Mouse (Mus musculus) CD4-positive helper T cell, adult 2 months (primary cell): Measurements from ENCODE around the gene Fmnl3.
A peak's percentile ranks its signal among the peaks of the same experiment; 100 is the strongest.

Experiments used
- DNase-seq: peaks from one replicate; pipeline ENCODE4 v3.0.0-alpha.2; 2012; ENCODE audit warnings: low read depth, missing footprints, low spot score

Gene Fmnl3

GRCm38 (mm10) chr15:99343414-99344147 lies 26.7 kb downstream of the Fmnl3 start:
- no peak for DNase-seq

DNA sequence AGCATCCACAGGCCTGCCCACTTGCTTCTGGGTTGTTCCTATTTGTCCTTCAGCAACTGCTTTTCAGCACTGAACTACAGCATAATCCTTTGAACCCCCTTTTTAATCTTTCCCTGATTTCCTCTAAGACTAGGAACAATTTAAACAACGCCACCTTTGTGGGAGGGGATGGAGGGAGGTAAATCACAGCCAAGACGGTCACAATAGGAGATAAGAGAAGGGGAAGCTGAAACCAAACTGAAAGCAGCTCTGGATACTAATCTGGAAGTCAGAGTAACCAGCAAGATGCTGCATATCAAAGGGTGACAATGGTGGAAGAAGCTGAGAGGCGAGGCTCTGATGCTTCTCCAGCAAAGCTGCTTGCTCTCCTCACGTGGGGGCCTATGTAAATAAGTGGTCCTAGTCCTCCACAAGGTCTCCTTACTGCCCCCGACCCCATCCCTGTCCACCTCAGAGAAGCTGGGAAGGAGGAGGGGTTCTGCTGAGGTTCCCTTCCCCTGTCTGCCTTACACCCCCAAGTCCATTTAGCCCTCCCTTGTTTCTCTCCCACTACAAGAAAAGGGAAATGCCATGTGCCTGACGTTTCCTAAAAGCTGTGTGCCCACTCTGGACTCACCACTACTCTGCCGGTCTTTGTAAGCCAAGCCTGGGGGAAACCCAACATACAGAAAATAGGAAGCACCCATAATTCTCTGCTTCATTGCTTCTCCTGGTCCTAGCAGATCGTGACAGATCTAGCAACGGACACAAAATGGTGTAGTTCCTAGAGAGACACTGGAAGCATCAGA lies 27.9 kb downstream of the Fmnl3 start:
- DNase-seq: no peak

DNA sequence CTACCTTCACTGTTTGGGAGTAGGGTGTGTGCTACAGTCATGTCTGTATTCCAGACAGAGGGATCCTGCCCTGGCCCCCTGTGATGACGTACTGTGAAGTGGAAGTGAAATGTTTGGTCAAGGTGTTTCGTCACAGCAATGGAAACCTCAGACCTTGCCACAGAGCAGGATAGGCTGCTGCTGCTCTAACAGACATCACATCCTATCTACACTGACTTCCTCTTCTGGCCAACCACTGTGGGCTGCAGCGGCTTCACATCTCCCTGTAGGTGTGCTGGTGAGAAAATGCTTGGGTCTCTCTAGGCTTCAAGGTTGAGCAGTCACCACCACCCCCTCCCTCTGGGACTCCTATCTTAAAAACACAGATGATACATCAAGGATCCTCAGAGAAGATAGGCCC lies 29.2 kb downstream of the Fmnl3 start:
- peak; percentile 75 for DNase-seq

DNA sequence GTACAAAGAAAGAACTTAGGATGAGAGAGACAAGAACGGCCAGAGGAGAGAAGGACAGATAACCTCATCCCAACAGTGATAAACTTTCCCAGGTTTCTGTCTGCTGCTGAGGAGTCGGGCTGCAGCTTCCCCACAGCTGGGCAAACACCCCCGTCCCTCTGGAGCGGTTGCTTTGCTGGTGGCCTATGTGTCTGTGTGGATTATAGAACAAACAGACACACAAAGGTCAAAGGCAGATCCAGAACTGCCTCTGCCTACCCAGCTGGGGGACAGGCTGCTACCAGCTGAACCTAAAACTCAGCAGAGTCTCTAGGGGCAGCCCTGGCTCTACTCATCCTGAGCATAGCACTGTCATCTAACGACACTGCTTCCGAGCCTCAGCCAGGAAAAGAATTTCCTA lies 30.6 kb downstream of the Fmnl3 start:
- DNase-seq: no peak

DNA sequence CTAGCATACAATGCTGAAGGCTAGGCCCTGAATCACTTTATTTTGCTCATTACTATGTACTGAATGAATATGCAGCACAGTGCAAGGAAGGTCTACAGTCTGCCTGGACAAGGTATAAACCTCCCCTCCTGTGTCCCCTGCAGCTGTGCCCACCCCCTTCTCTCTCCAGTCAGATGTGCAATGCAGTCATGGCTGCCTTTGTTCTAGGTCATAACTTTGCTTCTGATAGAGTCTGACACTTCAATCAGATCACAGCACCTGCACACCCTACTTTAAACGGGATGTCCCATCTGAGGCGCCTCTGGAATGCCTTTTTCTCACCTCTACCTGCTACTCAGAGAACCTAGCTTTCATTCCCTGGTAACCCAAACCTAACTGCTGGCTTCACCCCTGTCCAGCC lies 31.4 kb downstream of the Fmnl3 start:
- DNase-seq: no peak

- DNase-seq: peak; percentile 59
These were observed 34.4 kb downstream of the Fmnl3 start for GRCm38 (mm10) chr15:99335801-99336320.

DNA sequence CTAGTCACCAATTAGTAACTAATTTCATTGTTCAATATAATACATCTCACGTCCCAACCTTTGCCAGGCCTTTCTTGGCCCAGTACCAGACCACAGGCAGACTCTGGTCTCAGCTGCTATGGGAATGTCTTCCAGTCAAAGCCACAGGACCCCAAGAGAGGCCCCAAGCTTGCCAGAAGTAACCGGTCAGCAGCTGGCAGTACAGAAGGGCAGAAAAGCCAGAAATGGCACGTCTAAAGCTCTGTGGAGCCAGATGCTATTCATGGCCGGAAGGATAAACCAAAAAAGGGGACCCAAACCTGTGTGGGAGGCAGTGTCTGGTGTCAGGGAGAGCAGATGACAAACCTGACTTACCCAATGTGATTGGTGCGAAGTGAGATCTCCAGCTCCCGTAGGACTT lies 35.8 kb downstream of the Fmnl3 start:
- DNase-seq: peak; percentile 21

GRCm38 (mm10) chr15:99333676-99334065 lies 36.6 kb downstream of the Fmnl3 start:
- DNase-seq: no peak

GRCm38 (mm10) chr15:99332921-99333675 lies 37.2 kb downstream of the Fmnl3 start:
- DNase-seq: peak; percentile 88

- DNase-seq: no peak
These were observed 38.2 kb downstream of the Fmnl3 start for GRCm38 (mm10) chr15:99332111-99332510.

DNA sequence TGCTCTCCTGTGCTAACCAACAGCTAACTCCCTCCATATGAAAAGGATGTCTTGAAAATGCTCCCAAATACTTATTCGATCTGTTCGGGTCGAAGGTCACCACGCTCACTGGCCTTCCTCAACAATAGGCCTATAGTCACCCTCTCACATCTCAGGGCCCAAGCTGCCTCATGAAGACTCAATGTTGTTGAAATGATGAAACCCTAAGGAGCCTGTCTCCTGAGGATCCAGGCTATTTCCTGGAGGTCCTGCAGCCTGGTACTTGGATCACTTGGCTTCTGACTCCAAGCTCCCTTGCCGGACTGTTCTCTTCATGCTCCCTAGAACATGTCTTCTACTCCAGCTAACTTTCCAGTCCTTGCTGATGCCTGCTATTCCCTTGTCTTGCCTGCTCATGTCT lies 38.9 kb downstream of the Fmnl3 start:
- DNase-seq: no peak

DNA sequence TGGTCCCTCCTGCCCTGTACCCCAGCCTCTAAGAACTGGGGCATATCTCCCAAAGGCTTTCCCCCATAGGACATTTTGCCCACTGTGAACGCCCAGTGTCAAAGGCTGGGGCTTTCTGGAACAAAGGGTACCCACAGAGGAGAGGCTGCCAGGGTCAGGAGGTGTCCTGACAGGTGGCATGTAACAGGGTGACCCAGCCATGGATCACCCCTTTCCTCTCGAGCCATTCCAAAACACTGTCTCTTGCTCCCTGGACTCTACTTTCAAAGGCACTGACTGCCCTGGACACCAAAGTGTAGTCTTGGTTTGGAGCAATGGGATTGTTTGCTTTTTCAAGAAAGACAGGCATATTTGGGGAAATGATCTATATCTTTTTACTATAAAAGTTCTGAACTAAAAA lies 40.0 kb downstream of the Fmnl3 start:
- DNase-seq: no peak

DNA sequence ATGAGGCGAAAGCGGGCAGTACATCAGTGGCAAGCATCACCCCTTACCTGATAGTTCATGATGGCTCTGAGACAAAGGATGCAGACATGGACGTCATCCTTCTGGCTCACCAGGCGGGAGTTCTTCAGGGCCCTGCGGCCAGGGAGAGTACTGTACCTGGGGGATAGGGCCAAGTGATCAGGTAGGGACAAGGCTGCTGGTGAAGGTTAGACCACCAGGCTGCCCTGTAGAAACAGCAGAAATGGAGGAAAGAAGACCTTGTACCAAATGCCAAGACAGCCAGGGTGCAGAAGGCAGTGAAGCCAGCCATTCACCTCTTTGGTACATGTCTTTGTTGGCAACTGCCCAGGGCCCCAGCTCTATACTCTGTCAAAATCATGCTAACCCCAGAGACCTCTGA lies 42.3 kb downstream of the Fmnl3 start:
- DNase-seq: no peak

DNA sequence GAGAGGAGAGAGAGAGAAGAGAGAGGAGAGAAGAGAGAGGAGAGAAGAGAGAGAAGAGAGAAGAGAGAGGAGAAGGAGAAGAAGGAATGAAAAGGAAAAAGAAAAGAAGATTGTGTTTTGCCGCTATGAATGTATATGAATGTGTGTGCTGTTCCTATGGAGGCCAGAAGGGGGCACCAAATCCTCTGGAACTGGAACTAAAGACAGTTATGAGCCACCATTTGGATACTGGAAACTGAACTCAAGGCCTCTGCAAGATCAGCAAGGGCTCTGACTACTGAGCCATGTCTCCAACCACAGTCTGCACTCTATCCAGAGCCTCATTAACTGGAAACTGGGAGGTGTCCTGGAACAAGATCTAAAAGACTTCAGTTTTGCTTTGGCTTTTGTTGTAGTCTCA lies 43.3 kb downstream of the Fmnl3 start:
- peak; percentile 70 for DNase-seq

DNA sequence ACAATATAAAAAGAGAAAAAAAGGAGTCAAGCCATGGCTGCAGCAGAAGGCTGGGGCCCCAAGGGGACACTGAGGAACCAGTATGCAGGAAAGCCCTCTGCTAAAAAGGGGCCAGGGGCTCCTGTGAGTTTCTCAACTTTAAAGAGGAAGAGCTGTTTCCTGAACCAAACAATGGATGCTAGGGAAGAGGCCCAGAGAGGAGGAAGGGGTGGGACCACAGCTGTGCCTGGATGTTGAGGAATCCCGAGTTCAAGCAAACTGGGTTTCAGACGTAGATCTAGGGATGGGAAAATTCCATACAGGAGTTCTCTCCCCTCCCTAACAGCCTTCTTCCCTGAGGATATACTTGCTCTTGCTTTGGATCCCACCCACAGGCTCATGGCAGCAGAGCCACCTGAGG lies 43.9 kb downstream of the Fmnl3 start:
- no peak for DNase-seq

DNA sequence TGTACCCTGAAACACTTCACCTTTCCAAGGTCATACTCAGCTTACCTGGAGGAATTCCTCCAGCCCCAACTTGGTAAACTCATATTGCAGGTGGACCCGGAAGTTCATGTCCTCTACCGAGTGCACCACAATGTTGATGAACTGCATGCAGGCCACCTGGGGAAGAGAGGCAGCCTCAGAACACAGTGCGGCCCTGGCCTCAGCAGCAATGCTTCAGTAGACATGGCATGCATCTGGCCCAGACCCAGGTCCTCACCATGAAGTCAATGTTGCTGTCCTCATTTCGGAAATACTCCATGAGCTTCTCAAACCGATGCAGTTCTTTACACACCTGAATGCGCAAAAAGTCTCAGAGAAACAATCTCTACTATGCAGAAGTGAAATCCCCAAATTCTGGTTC lies 44.7 kb downstream of the Fmnl3 start:
- DNase-seq: no peak

DNA sequence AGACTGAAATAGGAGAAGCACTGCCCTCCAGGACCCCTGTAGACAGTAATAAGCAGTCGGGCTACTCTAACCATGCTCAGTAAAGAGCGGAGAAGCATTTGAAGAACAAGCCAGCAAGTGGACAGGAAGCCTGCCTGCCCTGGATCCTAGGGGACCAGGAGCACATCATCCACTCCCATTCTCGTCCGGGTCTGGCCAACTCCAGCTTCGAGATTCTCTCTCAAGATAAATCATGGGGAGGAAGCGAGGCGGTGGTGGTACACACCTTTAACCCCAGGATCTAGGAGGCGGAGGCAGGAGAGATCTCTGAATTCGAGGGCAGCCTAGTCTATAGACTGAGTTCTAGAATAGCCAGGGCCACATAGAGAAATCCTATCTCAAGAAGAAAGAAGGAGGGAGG lies 46.1 kb downstream of the Fmnl3 start:
- no peak for DNase-seq

GRCm38 (mm10) chr15:99320978-99321377 lies 49.3 kb downstream of the Fmnl3 start:
- DNase-seq: no peak

DNA sequence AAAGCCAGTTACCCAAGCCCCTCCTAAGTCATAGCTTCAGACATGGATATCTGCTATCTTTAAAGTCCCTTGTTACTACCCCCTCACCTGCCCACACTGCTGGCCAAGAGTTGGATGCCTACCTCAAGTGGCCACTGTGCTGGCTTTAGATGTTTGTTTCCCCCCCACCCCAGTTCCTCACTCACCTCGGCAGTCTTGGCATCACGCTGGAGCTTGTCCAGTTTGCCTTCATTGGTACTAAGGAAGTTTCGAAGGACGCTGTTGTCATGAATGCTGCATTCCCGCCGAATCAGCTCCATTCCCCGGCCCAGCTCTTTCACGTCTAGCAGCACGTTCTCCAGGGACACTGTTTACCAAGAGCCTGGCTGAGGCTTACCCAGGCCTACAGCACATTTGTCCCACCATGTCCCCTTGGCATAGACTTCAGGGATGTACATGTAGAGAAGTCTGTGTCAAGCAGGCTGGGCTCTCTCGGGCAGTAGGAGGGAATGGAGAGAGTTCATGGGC lies 50.1 kb downstream of the Fmnl3 start:
- DNase-seq: no peak

- DNase-seq: no peak
These were observed 50.8 kb downstream of the Fmnl3 start for GRCm38 (mm10) chr15:99319411-99319871.

- DNase-seq: no peak
These were observed 51.3 kb downstream of the Fmnl3 start for GRCm38 (mm10) chr15:99318861-99319410.

DNA sequence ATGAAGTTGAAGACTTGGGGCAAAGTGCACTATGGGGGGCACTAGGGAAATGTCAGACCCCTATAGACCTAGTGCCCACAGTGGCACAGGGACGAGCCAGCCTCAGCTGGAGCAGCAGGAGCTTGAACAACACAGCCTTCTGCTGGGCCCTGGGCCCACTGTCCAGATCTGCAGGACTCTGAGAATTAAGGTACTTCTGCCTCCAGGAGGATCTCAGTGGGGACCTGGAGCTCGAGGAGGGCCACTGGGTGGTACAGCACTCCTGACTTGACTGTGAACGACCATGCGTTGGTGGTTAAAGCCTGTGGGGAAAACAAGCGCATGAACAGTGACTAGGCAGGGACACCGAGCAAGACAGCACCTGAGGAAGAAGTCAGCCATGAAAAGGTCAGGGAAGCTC lies 52.2 kb downstream of the Fmnl3 start:
- no peak for DNase-seq
